Mouse (Mus musculus) lung, postnatal 0 days (tissue): ENCODE results near the gene Rhbdd1.

Source experiments
- CTCF ChIP-seq: IDR thresholded peaks from 2 replicates; pipeline ENCODE4 v1.5.1; 2016; ENCODE audit warnings: antibody characterized with exemption, mild to moderate bottlenecking
- EP300 ChIP-seq: IDR thresholded peaks from 2 replicates; pipeline ENCODE4 v1.6.1; 2016; ENCODE audit warnings: antibody characterized with exemption, mild to moderate bottlenecking, control low read depth

- no peak for TF ChIP-seq CTCF
- no peak for TF ChIP-seq EP300
Measured at GRCm38 (mm10) chr1:82316746-82317126, 484 bp downstream of the Rhbdd1 start.
